Mouse (Mus musculus) lung, postnatal 14 days (tissue): ENCODE data around the gene 4930469K13Rik.

ENCODE experiments used
- DNase-seq: peaks from one replicate; pipeline ENCODE4 v3.0.0; 2021

4930469K13Rik gene

DNA sequence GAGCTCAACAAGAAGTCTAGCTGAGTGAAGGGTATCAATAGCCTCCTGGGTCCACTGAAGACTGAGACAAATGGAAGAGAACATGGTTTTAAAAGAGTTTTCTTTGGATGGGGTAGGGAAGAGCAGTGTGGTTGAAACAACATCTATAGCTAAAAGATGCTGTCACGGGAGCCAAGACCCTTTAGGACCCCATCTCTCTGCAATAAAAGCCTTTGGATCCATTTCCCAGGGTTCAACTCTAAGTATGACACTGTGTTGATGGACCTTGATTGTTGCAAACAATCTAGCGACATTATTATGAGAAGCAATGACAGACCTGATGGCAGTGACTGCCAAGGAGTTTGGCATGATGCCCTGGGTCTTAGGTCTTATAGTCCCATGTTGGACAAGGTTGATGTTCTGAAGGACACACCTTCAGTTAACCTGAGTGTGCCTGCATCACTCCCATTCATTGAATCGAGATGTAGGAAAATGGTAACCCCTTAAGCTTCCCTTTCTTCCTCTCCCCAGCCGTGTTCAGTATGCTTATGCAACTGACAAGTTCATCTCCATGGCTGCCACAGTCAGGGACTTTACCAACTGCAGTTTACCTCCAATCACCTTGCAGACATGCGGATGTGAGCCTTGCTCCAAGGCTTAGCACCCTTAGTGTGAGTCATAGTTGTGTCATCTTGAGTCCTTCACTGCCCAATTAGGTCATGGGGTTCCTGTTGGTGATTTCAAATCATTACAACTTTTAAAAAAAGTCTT is 62.3 kb downstream of the 4930469K13Rik start:
- no peak for DNase-seq

DNA sequence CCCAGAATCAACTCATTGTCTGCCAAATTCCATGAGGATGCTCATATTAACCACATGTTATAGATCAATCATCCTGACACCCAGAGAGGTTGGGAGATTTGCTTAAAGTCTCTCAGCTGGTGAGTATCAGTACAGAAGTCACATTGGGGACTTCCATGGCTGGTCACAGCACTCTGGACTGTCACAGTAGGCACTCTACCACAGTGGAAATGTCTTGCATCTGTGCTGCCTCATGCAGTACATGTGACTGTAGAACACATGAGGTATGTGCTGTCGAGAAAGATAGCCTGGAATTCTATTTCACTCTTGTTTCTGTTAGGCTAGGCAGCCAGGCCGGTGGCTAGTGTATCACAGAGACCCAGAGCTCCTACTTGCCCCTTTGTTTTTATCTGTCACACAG is 63.6 kb downstream of the 4930469K13Rik start:
- no peak for DNase-seq

DNA sequence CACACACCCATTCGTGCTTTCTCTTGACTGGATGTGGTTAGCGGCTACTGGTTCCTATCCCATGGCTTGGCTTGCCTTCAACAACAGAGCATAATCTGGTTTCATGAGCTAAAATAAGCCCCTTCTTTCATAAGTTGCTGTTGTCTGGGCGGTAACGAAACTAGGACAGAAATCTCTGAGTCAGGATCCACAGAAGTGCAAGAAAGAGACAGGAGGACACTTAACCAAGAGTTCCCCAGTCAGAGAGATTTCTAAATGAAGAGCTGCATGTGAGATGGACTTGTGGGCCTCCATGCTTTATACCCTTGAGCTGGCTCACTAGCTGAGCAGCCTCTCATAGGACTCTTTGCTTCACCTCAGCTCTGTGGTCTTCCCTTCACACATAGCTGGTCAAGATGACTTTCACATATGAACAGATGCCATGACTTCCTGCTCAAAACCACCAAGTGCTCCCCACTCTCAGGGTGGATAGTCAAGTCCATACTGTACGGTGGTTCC is 64.3 kb downstream of the 4930469K13Rik start:
- no peak for DNase-seq

- DNase-seq: peak; percentile 30
Observed at GRCm38 (mm10) chr11:34031015-34031805, 67.1 kb downstream of the 4930469K13Rik start.

GRCm38 (mm10) chr11:34029658-34030057 is 68.7 kb downstream of the 4930469K13Rik start:
- no peak for DNase-seq

- no peak for DNase-seq
Observed at GRCm38 (mm10) chr11:34025091-34025490, 73.3 kb downstream of the 4930469K13Rik start.

DNA sequence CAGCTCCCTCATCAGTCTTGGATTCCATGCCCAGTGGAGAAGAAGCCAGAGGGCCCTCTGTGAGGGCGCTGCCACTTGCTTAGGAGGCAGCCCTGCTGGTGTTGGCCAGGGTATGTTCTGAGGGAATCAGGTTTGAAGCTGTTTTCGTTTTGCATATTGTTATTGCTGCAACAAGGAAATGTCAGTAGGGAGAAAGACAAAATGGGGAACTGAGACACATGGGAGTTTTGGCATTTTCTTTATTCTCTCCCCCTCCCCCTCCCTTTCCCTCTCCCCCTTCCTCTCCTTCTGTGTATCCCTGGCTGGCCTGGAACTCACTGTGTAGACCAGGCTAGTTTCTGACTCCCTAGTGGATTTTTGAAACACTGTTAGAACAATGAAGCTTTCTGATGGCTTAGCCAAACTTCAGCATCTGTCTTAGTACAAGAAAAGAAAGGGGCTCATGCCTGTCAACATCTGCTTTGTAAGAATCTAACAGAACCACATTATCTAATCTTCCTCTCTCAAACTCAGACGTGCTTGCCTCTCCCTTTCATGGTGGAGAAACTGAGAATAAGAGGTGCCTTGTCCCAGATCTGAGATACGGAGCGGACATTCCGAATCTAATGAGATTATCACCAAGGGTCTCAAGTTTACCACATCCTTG is 86.2 kb downstream of the 4930469K13Rik start:
- no peak for DNase-seq

- DNase-seq: peak; percentile 32
Observed at GRCm38 (mm10) chr11:34010859-34011172, 87.5 kb downstream of the 4930469K13Rik start.

- DNase-seq: no peak
Observed at GRCm38 (mm10) chr11:34010133-34010858, 88.1 kb downstream of the 4930469K13Rik start.

DNA sequence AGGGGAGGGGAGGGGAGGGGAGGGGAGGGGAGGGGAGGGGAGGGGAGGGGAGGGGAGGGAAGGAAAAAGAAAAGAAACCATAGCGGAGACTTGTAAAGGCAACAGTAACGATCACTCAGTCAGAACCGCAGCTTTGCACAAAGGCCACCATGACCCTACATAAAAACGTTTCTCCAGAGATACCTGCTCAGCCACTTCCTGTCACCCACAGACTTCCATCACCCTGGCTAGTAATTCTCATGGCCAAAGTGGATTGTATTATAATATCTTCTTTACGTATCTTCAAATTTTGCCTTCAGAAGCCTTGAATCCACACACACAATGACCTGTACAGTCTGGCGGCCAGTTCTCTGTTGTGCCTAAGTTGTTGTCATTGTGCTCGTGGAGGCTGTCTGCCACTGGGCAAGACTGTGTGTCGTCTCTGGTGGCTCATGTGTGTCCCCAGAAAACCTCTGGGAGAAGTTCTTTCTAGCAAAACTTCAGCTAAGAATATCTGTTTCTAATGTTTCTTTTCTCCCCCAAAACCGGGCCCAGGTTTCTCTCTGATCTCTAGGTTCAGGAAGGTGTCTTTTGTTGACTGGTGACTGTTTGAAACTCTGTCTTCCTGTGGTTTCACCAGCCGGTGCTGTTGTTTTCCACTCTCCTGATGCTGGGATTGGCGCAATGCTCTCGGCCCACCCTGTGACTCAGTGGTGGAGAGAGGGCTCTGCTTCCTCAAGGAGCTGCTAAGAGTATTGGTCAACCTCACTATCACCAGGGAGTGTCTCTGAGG is 88.9 kb downstream of the 4930469K13Rik start:
- no peak for DNase-seq

- DNase-seq: peak; percentile 71
Observed at GRCm38 (mm10) chr11:34008702-34009101, 89.7 kb downstream of the 4930469K13Rik start.

DNA sequence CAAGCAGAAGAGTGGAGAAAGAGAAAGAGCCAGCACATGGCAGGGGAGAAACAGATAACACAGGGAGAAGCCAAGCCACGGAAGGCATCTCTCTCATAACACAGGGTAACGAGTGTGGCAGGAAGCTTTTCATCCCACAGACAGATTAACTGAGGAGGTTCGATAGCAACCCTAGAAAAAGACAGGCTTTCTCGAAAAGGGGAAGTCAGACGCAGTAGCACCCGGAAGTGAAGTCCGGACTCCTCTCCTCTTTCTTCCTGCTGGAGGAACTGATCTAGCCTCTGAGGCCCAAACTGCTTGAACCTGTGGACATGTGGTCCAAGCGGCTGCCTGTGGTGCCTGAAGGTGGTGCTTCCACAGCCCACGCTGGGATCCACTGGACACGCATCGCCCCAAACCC is 90.1 kb downstream of the 4930469K13Rik start:
- no peak for DNase-seq

DNA sequence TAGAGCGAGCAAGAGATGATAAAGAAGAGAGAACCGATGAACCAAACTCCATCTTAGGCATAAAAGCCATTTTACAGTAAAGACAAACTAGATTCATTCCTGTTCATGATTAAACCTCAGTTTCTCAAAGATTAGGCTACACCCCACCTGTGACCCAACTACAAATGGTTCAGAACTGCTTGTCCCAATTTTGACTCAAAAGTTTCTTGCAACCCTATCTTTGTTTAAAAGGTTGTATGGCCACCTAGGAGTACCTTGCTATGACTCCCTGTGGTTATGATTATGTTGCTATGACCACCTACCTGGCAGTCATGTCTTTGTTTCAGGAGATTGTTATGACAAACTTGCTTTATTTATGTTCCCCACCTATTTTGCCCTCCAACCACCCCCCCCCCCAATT is 90.7 kb downstream of the 4930469K13Rik start:
- no peak for DNase-seq

- no peak for DNase-seq
Observed at GRCm38 (mm10) chr11:34002593-34002965, 95.8 kb downstream of the 4930469K13Rik start.

DNA sequence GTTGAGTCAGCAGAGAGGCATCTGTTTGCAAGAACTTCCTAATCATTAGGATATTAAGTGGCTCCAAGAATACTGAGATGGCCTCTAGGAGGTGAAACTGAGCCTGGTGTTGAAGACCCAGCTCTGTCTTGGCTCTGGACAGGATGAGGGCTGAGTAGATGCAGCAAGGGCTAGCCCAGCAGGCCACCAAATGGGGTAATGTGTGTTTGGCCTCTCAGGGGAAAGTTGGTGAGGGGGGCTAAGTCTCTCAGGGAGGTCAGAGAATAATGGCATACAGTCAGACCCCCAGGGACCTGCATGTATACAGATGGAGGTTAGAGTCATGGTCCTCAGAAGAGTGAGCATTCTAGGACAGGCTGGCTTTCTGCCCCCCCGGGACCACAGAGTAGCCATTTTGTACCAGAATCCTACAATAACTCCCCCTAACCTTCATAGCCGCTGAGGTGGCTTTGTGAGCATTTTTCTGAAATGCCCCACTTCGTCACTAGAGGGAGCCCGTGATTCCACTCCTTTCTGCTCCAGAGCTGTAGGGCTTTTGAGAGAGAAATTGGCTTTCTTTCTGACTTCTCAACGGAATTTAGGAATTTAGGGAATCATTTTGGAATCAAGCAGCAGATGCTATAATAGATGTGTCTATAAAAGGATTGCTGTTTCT is 96.3 kb downstream of the 4930469K13Rik start:
- peak; percentile 67 for DNase-seq

- no peak for DNase-seq
Observed at GRCm38 (mm10) chr11:34000416-34000815, 97.9 kb downstream of the 4930469K13Rik start.

DNA sequence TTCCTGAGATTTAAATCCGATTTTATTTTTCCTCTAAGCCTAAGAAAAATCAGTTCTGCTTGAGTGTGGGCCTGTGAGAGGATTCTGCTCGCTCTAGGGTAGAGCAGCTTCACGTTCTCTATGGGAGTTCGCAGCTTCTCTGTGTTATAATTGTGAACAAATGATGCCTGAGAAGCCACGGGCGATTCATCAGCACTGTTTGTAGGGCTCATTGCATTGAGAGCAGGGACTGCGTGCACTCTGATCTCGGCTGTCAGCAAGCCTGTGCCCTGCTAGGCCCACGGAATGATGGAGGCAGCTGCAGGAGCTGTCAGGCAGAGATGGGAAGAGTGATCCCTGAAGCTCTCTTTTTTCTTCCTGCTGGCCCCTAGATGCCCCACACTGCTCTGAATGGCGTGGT is 100.1 kb downstream of the 4930469K13Rik start:
- DNase-seq: no peak

DNA sequence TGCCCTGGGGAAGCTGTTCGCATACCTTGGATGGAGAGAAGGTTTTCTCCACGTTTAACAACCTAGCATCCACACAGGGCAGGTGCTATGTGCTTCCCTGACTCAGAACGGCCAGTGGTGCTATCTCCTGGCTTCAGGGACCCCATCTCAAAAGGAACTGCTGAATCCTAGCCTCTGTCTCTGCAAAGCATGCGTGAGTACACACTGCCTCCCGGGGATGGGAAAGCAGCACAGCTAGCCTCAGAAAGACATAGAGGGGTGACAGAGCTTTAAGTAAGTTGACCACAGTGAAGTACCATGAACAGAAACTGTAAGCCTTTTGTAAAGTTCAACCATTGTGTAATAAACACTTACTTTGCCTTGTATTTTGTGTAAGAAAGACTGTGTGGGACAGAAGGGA is 104.9 kb downstream of the 4930469K13Rik start:
- no peak for DNase-seq

- no peak for DNase-seq
Observed at GRCm38 (mm10) chr11:33992938-33993337, 105.4 kb downstream of the 4930469K13Rik start, which contains the start of gene Kcnip1. Gene Kcnip1 (minus strand): TSS chr11:33993152.

DNA sequence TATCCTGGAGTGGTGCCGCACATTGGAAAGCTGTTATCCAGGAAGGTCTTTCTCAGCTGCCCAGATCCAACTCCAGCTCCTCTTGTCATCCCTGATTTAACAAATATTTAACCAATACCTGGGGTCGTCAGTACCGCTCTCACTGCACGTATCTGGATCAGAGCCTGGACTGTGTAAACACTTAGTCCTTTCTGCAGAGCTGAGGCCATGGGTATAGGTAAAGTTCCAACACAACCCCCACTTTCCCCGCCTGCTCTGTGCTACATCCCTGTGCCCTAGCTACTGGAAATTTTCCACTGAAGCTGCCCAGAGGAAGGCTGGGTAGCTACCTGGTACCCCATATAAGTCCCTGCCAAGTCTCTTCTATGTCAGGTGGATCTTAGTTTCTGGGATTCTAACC is 108.4 kb downstream of the 4930469K13Rik start:
- no peak for DNase-seq

GRCm38 (mm10) chr11:33986525-33986924 is 111.8 kb downstream of the 4930469K13Rik start:
- no peak for DNase-seq

GRCm38 (mm10) chr11:33980146-33980545 is 118.2 kb downstream of the 4930469K13Rik start:
- DNase-seq: no peak
